Mouse (Mus musculus) E14TG2a.4 (cell line): Measurements from ENCODE around the gene Rptor.

Experiments used
- CTCF ChIP-seq: conservative IDR thresholded peaks from 2 replicates; pipeline ENCODE4 v1.5.1; 2014; ENCODE audit warnings: low read length
- POU5F1 ChIP-seq: IDR thresholded peaks from 2 replicates; pipeline ENCODE4 v1.6.1; 2014; ENCODE audit warnings: low read length, borderline replicate concordance

DNA sequence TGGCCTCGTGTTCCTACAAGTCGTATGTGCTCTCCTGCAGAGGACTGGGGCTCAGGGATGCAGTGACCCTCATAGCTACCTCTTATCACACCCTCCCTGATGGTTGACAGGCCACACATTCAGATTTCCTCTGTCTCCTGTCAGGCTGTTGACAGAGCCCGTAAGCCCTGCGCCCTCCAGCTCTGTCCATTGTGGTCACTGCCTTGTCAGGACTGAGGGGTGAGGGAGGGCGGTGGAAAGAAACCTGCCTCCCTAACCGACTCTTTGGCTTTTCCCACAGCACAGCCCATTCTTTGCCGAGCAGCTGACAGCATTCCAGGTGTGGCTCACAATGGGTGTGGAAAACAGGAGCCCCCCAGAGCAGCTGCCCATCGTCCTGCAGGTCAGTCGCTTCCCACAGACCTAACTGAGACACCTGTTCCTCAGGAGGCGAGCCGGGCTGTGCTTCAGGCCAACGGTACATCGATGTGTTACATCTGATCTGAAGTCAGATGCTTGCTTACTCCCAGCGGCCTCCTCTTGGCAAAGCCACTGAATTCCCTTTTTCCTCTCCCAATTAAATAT is 214.2 kb downstream of the Rptor start:
- TF ChIP-seq CTCF (no peak), POU5F1 (no peak)
